Mouse (Mus musculus) urinary bladder, adult 18-20 months (tissue): ENCODE measurements around the gene Abca12.

Experiments
- DNase-seq, 2 experiments: peaks; one replicate each; pipeline ENCODE4 v3.0.0; 2022; ENCODE audit warnings: low spot score in 2 of 2, mixed read lengths in 2 of 2

The Abca12 gene

GRCm38 (mm10) chr1:71338548-71339340 lies 76.0 kb downstream of the Abca12 start:
- no peak for DNase-seq

GRCm38 (mm10) chr1:71330349-71330748 lies 84.4 kb downstream of the Abca12 start:
- no peak for DNase-seq

GRCm38 (mm10) chr1:71312171-71312570 lies 102.5 kb downstream of the Abca12 start:
- no peak for DNase-seq

GRCm38 (mm10) chr1:71310614-71311013 lies 104.1 kb downstream of the Abca12 start:
- no peak for DNase-seq

- DNase-seq: no peak
Observed at GRCm38 (mm10) chr1:71307362-71307761, 107.3 kb downstream of the Abca12 start.

- no peak for DNase-seq
Observed at GRCm38 (mm10) chr1:71306196-71306595, 108.5 kb downstream of the Abca12 start.

- DNase-seq: no peak
Observed at GRCm38 (mm10) chr1:71304588-71304987, 110.1 kb downstream of the Abca12 start.

- no peak for DNase-seq
Observed at GRCm38 (mm10) chr1:71297021-71297420, 117.7 kb downstream of the Abca12 start.

GRCm38 (mm10) chr1:71296585-71296984 lies 118.1 kb downstream of the Abca12 start:
- DNase-seq: no peak

- no peak for DNase-seq
Observed at GRCm38 (mm10) chr1:71291917-71292316, 122.8 kb downstream of the Abca12 start.

GRCm38 (mm10) chr1:71289511-71289910 lies 125.2 kb downstream of the Abca12 start:
- peak; percentile 29 to 34 for DNase-seq

- DNase-seq: no peak
Observed at GRCm38 (mm10) chr1:71276940-71277339, 137.8 kb downstream of the Abca12 start.

GRCm38 (mm10) chr1:71272550-71272949 lies 142.2 kb downstream of the Abca12 start:
- no peak for DNase-seq

- no peak for DNase-seq
Observed at GRCm38 (mm10) chr1:71272077-71272476, 142.6 kb downstream of the Abca12 start.

- DNase-seq: no peak
Observed at GRCm38 (mm10) chr1:71270083-71270482, 144.6 kb downstream of the Abca12 start.

- DNase-seq: no peak
Observed at GRCm38 (mm10) chr1:71266630-71267029, 148.1 kb downstream of the Abca12 start.

- DNase-seq: no peak
Observed at GRCm38 (mm10) chr1:71263532-71263931, 151.2 kb downstream of the Abca12 start.

- DNase-seq: no peak
Observed at GRCm38 (mm10) chr1:71244647-71245046, 170.1 kb downstream of the Abca12 start.

GRCm38 (mm10) chr1:71241396-71241795 lies 173.3 kb downstream of the Abca12 start:
- no peak for DNase-seq

- DNase-seq: no peak
Observed at GRCm38 (mm10) chr1:71239586-71239985, 175.1 kb downstream of the Abca12 start.

- no peak for DNase-seq
Observed at GRCm38 (mm10) chr1:71235335-71235734, 179.4 kb downstream of the Abca12 start.

GRCm38 (mm10) chr1:71231211-71231610 lies 183.5 kb downstream of the Abca12 start:
- no peak for DNase-seq

GRCm38 (mm10) chr1:71203581-71203980 lies 211.1 kb downstream of the Abca12 start:
- no peak for DNase-seq

- no peak for DNase-seq
Observed at GRCm38 (mm10) chr1:71196191-71196590, 218.5 kb downstream of the Abca12 start.
